Mouse (Mus musculus): ENCODE measurements around the gene Socs3. TPM values are rescaled to one million over a fixed set of nuclear protein-coding genes. Genes with fewer than 3 reads are reported as not detected.

The Socs3 gene
- polyA plus RNA-seq, 1 experiment = not detected

DNA sequence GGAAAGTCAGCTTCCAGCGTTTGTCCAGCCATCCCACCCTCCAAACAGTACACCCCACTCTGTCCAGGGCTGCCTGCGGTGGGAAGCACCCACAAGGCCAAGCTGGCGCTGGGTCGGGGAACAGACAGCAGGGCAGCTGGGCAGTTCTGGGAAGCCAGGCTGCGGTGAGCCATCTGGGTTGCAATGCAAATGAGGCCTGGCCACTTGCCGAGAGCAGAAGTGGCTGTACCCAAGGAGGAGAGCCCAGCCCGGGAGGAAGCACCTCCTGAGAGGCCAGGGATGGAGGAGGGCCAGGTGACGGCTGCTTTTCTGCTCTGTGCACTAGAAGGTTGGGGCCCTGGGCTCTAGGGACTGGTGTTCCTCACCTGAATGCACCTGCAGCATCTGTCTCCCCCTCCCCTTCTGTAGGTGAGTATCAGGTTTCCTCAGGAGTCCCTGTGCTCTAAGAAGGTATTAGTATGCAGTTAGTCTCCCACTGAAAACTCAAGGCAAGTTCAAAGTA, 6.3 kb upstream of the Socs3 start:
- Histone ChIP-seq H3K4me3 (ENCODE audit: insufficient read depth, low read depth, low read length) (no peak overlapping the region), H3K27ac (ENCODE audit: insufficient read depth, low read depth, low read length) (no peak overlapping the region), H3K4me1 (ENCODE audit: control insufficient read depth, insufficient read depth, low read length) (peaks cover 10% of the 10 kb centered on the region)
- TF ChIP-seq CTCF (IDR thresholded peaks at IDR 0.05; ENCODE audit: insufficient read depth, low read depth, low read length) (no peak), POLR2A (IDR thresholded peaks at IDR 0.05; ENCODE audit: insufficient read depth, low read depth, low read length) (no peak)
- 28% methylated on average over 8 of the region's 8 CpGs for WGBS

- H3K27ac ChIP-seq (ENCODE audit: insufficient read depth, low read depth, low read length) = no peak overlapping the region
- peaks cover 10% of the 10 kb centered on the region for H3K4me1 ChIP-seq (ENCODE audit: control insufficient read depth, insufficient read depth, low read length)
- no peak overlapping the region for H3K4me3 ChIP-seq (ENCODE audit: insufficient read depth, low read depth, low read length)
- no peak for TF ChIP-seq CTCF (IDR thresholded peaks at IDR 0.05; ENCODE audit: insufficient read depth, low read depth, low read length)
- TF ChIP-seq POLR2A (IDR thresholded peaks at IDR 0.05; ENCODE audit: insufficient read depth, low read depth, low read length) = no peak
- WGBS = 45% methylated on average over 18 of the region's 18 CpGs
Observed at GRCm38 (mm10) chr11:117975211-117975967, 5.5 kb upstream of the Socs3 start.

- WGBS = 81% methylated on average over 14 of the region's 14 CpGs
- Histone ChIP-seq H3K4me1 (ENCODE audit: control insufficient read depth, insufficient read depth, low read length) (peaks cover 15% of the 10 kb centered on the region), H3K4me3 (ENCODE audit: insufficient read depth, low read depth, low read length) (no peak overlapping the region), H3K27ac (ENCODE audit: insufficient read depth, low read depth, low read length) (no peak overlapping the region)
- TF ChIP-seq POLR2A (IDR thresholded peaks at IDR 0.05; ENCODE audit: insufficient read depth, low read depth, low read length) (no peak), CTCF (IDR thresholded peaks at IDR 0.05; ENCODE audit: insufficient read depth, low read depth, low read length) (no peak)
Observed at GRCm38 (mm10) chr11:117974327-117975125, 4.7 kb upstream of the Socs3 start.

- H3K4me3 ChIP-seq (ENCODE audit: insufficient read depth, low read depth, low read length) = no peak overlapping the region
- TF ChIP-seq POLR2A (IDR thresholded peaks at IDR 0.05; ENCODE audit: insufficient read depth, low read depth, low read length) = no peak
- no peak for TF ChIP-seq CTCF (IDR thresholded peaks at IDR 0.05; ENCODE audit: insufficient read depth, low read depth, low read length)
- WGBS = 60% methylated on average over 5 of the region's 5 CpGs
- peaks cover 23% of the 10 kb centered on the region for H3K4me1 ChIP-seq (ENCODE audit: control insufficient read depth, insufficient read depth, low read length)
- no peak overlapping the region for H3K27ac ChIP-seq (ENCODE audit: insufficient read depth, low read depth, low read length)
Observed at GRCm38 (mm10) chr11:117973569-117973968, 3.7 kb upstream of the Socs3 start.

- 93% methylated on average over 11 of the region's 11 CpGs for WGBS
- TF ChIP-seq CTCF (IDR thresholded peaks at IDR 0.05; ENCODE audit: insufficient read depth, low read depth, low read length) (no peak), POLR2A (IDR thresholded peaks at IDR 0.05; ENCODE audit: insufficient read depth, low read depth, low read length) (no peak)
- Histone ChIP-seq H3K27ac (ENCODE audit: insufficient read depth, low read depth, low read length) (no peak overlapping the region), H3K4me1 (ENCODE audit: control insufficient read depth, insufficient read depth, low read length) (peaks cover 30% of the 10 kb centered on the region), H3K4me3 (ENCODE audit: insufficient read depth, low read depth, low read length) (no peak overlapping the region)
Observed at GRCm38 (mm10) chr11:117972656-117973558, 3.1 kb upstream of the Socs3 start.

DNA sequence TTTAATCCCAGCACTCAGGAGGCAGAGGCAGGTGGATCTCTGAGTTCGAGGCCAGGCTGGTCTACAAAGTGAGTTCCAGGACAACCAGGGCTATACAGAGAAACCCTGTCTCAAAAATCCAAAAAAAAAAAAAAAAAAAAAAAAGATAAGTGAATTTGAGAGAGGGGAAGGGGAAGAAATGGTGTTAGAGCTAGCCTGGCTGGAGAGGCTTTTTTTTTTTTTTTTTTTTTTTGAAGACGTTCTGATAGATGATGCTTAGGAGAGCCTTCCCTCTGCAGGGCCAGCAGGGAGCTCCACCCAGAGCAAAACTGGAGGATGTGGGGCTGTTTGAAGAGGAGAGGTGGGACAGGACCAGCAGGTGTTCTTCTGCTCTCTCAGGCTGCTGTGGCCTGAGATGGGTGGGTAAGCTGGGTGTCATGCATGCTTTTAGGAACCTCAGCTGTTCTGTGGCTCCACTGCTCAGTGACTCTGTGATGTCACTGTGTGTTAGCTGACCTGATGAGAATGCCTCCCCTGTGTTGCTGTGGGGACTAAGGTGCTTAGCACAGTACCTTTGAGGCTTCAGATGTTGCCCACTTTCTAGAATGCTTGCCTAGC, 1.9 kb upstream of the Socs3 start:
- peaks cover 41% of the 10 kb centered on the region for H3K4me1 ChIP-seq (ENCODE audit: control insufficient read depth, insufficient read depth, low read length)
- WGBS = 65% methylated on average over 2 of the region's 2 CpGs
- no peak overlapping the region for H3K4me3 ChIP-seq (ENCODE audit: insufficient read depth, low read depth, low read length)
- no peak overlapping the region for H3K27ac ChIP-seq (ENCODE audit: insufficient read depth, low read depth, low read length)
- TF ChIP-seq POLR2A (IDR thresholded peaks at IDR 0.05; ENCODE audit: insufficient read depth, low read depth, low read length) (no peak), CTCF (IDR thresholded peaks at IDR 0.05; ENCODE audit: insufficient read depth, low read depth, low read length) (no peak)

DNA sequence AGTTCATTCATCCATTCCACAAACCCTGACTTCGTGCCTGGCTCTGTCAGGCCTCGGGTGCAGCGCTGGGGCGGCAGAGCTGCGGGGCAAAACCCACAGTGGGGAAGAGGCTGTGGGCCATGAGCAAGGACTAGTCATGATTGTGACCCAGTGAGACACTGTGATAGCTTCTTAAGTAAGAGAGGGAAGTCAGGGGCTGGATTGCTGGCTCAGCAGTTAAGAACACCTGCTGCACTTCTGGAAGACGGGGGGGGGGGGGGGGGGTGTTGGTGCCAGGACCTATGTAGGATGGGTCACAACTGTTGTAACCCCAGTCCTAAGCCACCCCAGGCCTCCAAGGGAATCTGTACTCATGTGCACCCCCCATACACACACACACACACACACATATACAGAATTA, 1.3 kb upstream of the Socs3 start:
- Histone ChIP-seq H3K4me1 (ENCODE audit: control insufficient read depth, insufficient read depth, low read length) (peaks cover 44% of the 10 kb centered on the region), H3K4me3 (ENCODE audit: insufficient read depth, low read depth, low read length) (no peak overlapping the region), H3K27ac (ENCODE audit: insufficient read depth, low read depth, low read length) (no peak overlapping the region)
- TF ChIP-seq CTCF (IDR thresholded peaks at IDR 0.05; ENCODE audit: insufficient read depth, low read depth, low read length) (no peak), POLR2A (IDR thresholded peaks at IDR 0.05; ENCODE audit: insufficient read depth, low read depth, low read length) (no peak)
- 81% methylated on average over 6 of the region's 6 CpGs for WGBS
